Mouse (Mus musculus): Measurements from ENCODE around the gene Onecut3. TPM values are rescaled to one million over a fixed set of nuclear protein-coding genes. Genes with fewer than 3 reads are reported as not detected.
A peak's percentile ranks its signal among the peaks of the same experiment; 100 is the strongest.

Onecut3 gene
- total RNA-seq, 2 experiments from 2014 or later = not detected

DNA sequence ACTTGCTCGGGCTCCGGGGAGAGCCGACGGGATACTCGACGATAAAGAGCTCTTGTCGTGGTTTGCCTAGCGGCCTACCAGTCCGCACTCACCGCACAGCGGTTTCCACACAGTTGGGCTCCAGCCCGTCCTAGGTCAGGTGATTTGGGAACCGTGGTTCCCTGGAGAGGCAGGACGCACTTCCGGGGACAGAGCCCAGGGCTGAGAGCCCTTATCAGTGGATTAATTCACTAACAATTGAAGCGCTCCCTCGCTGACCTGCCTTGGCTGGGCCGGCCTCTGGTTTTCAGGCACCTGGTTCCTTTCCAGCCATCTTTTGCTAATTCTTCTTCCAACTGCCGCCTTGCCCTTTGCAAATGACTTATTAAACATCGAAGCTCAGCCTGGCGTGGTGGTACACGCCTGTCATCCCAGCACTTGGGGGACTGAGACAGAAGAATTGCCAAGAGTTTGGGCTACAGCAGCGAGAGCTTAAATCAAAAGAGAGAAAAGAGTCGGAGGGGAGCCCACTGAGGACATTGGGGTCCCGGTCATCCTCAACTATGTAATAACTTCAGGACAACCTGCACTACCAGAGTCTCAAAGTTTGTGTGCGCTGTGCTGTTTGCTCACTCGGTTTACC is 9.1 kb downstream of the Onecut3 start:
- DNase-seq (ENCODE audit: low spot score in 2 of 2) = no peak

DNA sequence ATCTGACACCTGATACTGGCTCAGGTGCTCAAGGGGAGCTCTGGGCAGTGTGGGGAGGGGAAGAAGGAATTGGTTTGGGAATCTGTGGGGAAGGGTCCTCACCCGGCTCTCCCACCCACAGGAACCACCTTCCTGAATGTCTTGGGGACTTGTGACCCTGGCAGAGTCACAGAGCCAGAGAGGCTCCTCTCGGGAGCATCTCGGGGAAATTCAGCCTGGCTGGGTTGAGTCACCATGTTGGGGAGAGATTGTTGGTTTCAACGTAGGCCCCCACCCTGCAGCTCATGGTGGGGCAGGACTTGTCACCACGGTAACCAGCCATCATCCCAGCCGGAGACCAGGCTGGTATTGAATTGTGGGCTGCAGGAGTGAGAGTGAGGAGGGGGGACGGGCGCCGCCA is 10.1 kb downstream of the Onecut3 start:
- DNase-seq (ENCODE audit: low spot score in 2 of 2) = no peak

DNA sequence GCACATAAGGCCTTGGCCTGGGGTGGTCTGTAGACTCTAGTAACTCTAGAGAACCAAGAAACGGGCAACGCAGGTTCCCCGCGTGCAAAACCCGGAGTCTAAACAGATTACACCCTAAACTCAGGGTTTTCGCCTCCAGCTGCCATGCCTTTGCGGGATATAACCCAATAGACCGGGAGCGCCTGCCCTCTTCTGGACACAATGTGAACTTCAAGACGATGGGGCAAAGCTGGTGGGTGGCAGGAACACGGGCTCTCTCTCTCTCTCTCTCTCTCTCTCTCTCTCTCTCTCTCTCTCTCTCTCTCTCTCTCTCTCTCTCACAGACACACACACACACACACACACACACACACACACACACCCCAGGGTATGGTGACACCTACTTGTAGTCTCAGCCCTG is 11.6 kb downstream of the Onecut3 start:
- DNase-seq (ENCODE audit: low spot score in 2 of 2) = peak; percentile 56 to 70

DNA sequence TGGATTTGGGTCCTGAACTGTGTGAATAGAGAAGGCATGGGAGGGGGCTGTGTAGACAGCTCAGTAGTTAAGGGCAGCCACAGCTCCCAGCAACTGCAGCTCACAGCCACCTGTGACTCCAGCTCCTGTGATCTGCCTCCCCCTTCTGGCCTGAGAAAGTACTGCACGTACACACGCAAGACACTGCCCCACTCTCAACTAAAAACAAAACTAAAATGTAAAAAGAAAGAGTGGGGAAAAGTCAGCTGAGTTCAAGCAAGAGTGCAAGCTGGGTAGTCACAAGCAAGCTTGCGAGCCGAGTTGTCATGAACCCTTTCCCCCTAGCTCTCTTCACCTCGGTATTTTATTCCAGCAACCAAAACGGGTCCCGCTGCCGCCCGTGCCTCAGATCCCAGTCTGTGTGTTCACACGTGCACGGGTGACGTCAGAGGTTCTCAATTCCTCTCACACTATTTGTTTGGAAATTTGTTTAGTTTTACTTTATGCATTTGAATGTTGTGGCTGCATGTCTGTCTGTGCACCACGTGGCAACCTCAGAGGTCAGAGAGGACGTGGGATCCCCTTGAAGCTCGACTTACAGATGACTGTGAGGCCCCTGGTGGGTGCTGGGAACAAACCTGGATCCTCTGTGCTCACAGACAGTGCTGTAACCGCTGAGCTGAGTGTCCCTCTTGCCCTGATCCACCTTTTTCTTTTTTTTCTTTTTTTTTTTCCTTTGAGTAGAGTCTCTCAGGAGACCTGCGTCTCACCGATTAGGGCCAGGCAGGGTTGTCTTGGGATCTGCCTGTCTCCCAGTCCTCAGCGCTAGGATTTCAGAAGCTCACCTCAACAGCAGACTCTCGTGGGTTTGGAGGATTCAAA is 15.0 kb downstream of the Onecut3 start:
- peak; percentile 82 to 85 for DNase-seq (ENCODE audit: low spot score in 2 of 2)

DNA sequence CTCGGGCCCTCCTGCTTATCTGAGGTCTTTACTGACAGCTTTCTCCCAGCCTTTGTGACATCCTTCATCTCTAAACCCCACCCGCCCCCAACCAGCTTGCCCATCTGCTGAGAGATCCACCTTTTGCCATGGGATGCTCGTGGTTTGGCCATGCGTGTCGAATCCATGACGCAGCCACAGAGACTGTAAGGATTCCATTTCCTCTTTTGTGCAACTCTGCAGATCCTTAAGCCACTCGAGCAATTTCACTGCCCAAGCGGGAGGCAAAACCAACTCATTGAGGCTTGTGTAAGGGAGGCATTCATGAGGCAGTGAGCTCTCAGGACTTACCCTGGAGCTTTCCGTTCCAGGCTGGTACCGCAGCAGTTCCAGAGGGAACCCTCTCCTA is 15.6 kb downstream of the Onecut3 start:
- DNase-seq (ENCODE audit: low spot score in 2 of 2) = no peak

DNA sequence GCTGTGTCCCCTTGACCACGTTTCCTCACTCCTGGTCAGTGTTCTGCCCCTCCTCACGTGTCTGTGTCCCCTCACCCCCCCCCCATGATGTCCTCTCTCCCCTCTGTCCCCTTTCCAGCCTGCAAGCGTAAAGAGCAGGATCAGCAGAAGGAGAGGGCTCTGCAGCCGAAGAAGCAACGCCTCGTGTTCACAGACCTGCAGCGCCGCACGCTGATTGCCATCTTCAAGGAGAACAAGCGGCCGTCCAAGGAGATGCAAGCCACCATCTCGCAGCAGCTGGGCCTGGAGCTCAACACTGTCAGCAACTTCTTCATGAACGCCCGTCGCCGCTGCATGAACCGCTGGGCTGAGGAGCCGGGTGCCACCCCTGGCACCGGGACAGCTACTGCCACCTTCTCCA is 19.1 kb downstream of the Onecut3 start:
- no peak for DNase-seq (ENCODE audit: low spot score in 2 of 2)

DNA sequence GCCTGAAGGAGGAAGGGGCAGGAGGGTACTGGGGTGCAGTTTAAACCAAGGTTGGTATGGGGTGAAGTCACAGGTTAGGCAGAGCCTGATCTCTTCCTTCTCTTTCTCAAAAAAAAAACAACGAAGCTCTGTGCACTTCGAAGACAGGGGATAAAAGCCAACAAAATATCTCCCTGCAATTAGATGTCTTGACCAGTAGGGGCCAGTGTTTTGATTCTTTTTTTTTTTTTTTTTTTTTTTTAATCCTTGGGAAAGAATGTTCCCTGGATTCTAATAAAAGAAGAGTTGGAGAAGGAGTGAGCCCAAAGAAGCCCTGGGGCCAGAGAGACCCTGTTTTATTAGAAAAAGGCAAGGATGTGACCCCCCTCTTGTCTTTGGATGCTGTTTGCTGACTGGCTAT is 24.7 kb downstream of the Onecut3 start:
- no peak for DNase-seq (ENCODE audit: low spot score in 2 of 2)

DNA sequence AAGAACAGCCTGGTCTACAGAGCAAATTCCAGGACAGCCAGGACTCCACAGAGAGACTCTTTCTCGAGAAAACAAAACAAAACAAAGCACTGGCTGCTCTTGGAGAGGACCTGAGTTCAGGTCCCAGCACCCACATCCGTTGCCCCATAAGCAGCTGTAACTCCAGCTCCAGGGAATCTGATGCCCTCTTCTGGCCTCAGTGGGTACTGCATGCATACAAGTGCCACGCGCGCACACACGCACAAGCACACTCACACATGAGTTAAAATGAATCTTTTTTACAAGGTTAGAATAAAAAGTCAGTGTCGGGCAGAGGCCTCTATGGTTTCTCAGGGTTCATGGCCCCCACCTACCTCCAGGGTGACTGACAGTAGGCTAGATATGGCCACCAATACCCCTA is 28.7 kb downstream of the Onecut3 start:
- no peak for DNase-seq (ENCODE audit: low spot score in 2 of 2)

DNA sequence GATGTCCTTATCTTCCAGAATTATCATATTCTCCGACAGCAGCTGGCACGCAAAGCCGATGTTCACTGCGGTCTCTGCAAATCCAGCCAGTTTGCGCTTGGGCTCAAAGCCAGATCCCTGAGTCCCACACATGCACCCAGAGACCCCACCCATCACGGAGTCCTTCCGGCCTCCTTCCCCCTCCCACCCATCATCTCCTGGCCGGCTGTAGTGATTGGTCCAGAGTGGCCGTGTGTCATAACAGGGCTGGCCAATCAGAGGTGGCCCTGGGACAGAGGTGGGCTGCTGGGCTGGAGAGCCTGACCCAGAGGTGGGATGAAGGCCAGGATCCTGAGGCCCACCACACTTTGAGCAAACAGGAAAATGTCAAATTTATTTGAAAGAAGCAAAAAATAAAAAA is 31.5 kb downstream of the Onecut3 start:
- no peak for DNase-seq (ENCODE audit: low spot score in 2 of 2)

DNA sequence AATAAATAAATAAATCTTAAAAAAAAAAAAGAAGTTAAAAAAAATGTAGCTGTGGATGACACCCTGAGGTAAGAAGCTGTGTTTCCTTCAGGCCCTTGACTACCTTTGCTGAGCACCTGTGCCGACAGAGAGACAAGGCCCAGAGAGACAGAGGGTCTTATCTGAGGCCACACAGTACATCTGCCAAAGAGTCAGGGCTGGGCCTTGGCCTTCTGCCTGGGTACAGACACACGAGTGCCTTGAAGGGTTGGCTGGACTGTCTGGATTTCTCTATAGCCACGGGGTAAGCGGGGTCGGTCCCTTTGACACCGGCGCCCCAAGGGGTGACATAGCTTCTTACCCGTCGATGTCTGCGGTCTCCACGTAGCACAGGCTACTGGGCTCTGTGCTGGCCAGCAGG is 38.1 kb downstream of the Onecut3 start:
- no peak for DNase-seq (ENCODE audit: low spot score in 2 of 2)

DNA sequence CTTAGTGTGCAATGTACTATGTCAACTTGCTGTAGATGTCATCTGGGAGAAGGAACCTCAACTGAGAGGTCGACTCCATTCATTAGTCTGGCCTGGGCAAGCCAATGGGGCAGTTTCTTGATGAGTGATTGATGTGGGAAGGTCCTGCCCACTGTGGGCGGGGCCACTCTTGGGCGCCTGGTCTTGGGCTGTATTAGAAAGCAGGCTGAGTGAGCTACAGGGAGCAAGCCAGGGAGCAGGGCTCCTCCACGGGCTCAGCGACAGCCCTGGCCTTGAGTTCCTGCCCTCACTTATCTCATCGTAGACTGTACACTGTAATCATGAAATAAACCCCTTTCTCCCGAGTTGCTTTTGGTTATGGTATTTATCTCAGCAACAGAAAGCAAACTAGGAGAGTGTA is 39.1 kb downstream of the Onecut3 start:
- no peak for DNase-seq (ENCODE audit: low spot score in 2 of 2)

DNA sequence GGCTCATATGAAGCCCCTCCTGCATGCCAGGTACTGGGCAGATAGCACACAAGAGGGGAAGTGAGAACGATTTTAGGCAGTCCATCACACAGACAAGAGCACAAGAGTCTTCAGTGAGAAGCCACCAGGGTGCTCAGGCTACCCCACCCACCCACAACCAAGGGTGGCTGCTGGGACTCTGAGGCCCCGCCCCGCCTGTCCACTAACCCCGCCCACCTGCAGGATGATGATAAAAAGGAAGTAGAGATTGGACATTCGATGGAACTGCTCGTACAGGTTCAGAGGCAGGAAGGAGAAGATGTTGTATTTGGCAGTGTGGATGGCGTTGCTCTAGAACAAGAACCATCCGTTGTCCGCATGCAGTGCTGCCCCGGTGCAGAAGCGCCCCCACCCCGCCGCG is 40.4 kb downstream of the Onecut3 start:
- DNase-seq (ENCODE audit: low spot score in 2 of 2) = no peak

DNA sequence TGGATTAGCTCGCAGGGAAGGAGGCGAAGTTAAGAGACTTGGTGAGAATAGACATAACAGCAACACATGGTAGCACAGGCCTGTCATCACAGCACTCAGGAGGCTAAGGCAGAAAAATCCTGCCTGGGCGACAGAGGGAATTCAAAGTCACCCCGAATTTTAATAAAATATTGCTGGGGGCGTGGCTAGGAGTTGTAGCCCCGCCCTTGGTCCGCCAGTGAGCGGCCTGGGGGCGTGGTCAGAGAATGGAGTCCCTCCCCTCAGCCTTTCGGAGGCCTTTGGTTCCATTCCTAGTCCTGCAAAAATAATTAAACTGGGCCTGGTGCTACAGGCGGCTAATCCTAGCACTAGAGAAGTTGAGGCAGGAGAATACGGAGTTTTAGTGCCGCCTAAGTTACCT is 41.1 kb downstream of the Onecut3 start:
- no peak for DNase-seq (ENCODE audit: low spot score in 2 of 2)

DNA sequence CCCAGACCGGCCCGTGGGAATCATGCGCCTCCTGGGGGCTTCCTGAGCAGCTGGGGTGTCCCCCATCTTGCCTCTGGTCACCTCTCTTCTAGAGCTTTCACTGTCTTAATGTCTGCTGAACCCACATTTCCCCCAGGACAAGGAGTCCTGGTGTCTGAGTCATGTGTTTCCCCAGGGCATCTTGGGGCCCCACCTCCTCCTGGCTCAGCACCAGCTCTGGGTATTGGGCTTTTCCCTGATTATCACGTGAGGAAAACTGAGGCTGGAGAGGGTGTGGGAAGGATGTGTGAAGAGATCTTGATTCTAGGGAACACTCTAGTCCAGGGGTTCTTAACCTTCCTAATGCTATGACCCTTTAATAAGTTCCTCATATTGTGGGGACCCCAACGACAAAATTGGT is 43.5 kb downstream of the Onecut3 start:
- no peak for DNase-seq (ENCODE audit: low spot score in 2 of 2)

DNA sequence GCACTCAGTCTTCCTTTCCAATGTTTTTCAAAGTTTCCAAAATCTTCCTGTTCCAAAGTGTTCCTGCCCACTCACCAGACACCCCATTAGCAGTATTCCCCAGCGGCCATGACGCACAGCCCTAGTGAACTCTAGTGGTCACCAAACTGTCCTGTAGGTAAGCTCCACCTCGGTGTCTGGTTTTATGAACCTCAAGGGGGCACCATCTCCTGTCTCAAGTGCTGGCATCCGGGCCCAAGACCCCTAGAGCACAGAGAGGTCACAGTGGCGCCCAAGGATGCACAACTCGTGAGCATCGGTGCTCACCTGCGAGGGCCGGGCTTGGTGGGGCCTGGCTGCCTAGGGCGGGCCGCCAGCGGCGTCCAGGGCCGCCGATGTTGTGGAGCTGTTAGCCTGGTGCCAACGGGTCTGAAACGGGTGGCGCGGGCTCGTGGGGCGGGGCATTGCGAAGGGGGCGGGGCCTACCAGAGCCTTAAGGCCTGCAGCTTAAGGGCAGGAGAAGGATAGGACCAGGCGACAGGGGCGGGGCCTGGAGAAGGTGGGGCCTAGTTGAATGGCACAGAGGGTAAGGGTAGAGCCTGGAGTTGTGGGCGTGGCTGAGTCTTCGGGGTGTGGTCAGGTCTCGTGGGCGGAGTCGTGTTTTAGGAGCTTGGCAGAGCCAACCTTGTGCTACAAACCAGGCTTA is 44.2 kb downstream of the Onecut3 start, which contains the start of gene Atp8b3:
Atp8b3 (minus strand) TSS at position 415 of the 685 bp plus-strand sequence.
- DNase-seq (ENCODE audit: low spot score in 2 of 2) = peak; percentile 72 to 79

DNA sequence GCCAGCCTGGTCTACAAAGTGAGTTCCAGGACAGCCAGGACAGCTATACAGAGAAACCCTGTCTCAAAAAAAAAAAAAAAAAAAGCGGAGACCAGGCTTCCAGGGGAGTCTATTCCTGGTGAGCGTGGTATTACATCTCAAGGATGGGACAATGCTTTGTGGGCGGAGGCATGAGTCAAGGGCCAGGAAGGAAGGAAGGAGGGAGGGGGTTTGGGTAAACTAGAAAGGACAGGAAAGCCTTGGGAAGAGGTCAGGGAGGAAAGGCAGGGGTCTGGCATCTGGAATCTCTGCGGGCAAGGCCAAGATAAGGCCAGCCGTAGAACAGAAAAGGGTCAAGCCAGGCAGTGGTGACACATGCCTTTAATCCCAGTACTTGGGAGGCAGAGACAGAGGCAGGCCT is 44.9 kb downstream of the Onecut3 start:
- DNase-seq (ENCODE audit: low spot score in 2 of 2) = no peak

DNA sequence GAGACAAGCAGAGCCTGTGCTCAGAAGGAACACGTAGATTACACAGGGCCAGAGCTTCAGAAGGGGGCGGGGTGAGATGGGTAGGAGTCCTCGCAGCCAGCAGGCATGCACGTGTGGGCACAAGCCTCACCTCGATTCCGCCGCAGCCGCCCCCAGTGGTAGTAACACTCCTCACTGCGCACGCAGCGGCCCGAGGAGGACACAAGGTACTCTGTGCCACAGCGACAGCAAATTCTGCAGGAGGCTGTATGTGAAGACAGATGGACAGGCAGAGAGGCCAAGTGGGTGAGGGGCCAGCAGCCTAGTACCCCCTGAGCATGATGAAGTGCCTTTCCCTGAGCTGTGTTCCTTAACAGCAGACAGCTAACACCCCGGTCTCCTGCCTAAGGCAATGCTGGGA is 49.2 kb downstream of the Onecut3 start:
- DNase-seq (ENCODE audit: low spot score in 2 of 2) = no peak

DNA sequence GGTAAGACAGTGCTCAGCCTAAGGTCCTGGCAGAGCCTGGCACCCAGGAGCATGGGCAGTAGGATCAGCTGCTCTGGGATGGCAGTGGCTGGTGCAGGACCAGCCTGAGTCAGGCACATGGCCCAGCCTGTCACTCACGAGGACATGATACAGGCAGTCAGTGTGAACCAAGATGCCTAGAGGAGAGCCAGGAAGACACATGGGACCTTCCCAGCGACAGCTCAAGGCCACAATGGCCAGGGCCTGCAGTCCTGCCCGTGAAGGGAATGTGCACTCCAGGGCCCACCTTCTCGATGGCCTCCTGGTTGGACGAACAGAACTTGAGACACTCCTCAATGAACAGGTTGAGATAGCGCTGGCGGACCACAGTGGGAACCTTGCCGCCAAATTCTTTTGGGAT is 51.0 kb downstream of the Onecut3 start:
- DNase-seq (ENCODE audit: low spot score in 2 of 2) = no peak

DNA sequence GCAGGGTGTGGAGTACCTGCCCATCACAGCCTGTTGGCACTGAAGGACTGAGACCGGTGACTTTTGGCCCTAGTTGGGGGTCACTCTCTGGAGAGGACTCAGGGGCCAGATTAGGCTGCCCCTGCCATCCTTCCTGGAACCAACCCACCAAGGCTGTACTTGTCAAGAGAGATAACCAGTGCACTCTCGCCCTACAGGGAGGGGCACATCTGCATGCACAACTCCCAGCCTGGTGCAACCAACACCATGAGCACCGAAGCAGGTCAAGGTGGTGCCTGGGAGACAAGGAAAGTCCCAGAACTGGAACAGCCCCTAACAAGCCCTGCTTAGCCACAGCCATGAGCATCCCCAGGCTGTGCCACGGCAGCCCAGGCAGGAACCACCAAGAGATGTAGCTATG is 52.3 kb downstream of the Onecut3 start:
- no peak for DNase-seq (ENCODE audit: low spot score in 2 of 2)

DNA sequence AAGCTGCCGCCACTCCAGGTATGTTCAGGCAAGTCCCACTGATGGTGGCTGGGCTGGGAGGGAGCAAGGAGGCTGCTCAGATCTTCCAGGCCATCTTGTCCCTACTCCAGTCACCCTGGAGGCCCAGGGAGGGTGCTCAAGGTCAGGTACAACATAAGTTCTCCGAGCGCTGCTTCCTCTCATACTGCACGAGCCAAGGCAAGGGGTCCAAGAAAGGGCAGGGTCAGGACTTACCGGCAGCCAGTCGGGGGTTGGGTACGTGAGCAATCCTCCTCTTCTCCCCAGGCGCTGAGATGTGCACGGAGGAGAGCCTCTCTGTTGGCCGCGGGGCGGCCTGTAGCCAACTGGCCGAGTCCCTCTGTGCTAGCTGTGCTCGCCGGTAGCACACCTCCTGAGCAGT is 52.9 kb downstream of the Onecut3 start:
- DNase-seq (ENCODE audit: low spot score in 2 of 2) = no peak

DNA sequence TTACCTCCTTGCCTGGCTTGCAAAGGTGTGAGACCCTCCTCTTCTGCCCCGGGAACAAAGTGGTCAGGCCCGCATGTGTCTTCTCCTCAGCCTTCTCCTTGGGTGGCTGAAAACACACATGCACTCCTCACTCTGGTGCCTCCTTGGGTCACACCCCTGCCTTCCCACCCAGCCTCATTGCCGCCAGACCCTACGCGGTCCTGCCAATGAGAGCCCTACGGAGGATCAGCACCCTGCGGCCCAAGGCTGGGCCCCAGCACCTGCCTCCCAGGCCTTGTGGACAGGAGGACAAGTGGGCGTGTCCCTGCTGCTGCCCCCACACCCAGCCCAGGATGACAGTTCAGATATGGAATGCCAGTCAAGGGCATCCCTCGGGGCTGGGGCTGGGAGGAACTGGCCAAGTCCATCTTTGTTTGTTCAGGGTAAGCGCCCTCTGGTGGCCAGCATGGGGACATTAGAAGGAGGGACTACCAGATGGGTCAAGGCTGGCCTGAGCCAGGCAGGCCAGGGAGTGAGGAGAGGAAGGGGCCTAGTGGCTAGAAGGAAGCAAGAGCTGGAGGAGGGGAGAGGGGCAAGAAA is 53.9 kb downstream of the Onecut3 start:
- DNase-seq (ENCODE audit: low spot score in 2 of 2) = peak; percentile 81 to 82

DNA sequence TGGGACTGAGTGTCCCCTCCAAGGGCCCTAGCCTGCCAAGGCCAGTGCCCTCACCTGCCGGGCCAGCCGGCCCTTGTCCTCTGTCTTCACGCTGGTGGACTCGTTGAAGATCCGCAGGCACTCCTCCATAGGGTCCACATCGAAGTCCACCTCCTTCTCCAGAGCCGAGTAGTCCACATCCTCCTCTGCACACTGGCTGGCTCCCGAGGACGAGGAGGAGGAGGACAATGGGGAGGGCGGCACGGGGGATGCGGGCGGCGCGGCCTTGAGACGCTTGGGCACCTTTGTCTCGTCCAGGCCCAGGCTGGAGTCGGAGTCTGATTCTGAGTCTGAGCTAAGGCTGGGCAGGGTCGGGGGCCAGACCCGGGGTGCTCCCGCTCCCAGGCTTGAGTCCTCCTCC is 54.6 kb downstream of the Onecut3 start:
- DNase-seq (ENCODE audit: low spot score in 2 of 2) = no peak
